Mouse (Mus musculus): ENCODE data around the gene Golga1.

- TF ChIP-seq CTCF (IDR thresholded peaks at IDR 0.05; ENCODE audit: low read depth, low read length) (no peak), TAL1 (conservative IDR thresholded peaks at IDR 0.05; ENCODE audit: low read depth, low read length) (no peak)
These were observed 63.5 kb downstream of the Golga1 start for GRCm38 (mm10) chr2:39001866-39002265.

Measured in G1E (cell line).